ENCODE assay signal across 15 mouse cellular contexts in the genomic region with DNA sequence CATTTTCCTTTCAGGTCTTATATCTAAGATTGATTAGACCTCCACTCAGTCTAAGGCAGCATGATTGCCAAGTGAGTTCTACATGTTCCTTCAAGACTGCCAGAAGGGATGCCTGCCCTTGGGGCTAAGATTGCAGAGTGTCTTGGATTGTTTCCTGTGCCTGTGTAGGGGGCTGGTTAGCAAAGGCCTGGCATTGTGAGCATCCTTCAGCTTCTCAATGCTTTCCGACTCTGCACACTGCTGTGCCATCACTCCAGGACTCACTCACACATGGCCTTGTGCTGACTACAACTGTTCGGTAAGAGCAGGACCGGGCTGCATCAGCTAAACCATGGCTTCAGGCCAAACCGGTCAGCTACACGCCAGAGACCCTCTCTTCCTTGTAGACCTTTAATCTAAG.
DNase-seq lines count a peak whose midpoint lies in the region; ATAC-seq and TF ChIP-seq lines count a peak whose summit lies in the region.
"Had no signal": no experiment of that assay in that cellular context is flagged by ENCODE, and none has a peak within 500 bp of the region (broad histone marks: within the 10 kb centered on the region; RNA-seq: fewer than 3 reads in every experiment).

No protein-coding gene starts in this region.

- H3K9ac ChIP-seq in forebrain, embryonic 13.5 days = no peak overlapping the region
- no peak overlapping the region for H3K9ac ChIP-seq in forebrain, embryonic 16.5 days (replicated peaks; ENCODE audit: low read depth, low read length)
- no peak overlapping the region for H3K9ac ChIP-seq in hindbrain, postnatal 0 days (replicated peaks; ENCODE audit: low read length)
- H3K9ac ChIP-seq in hindbrain, embryonic 11.5 days (ENCODE audit: low read depth, low read length) = no peak overlapping the region
- 0 out of 2 replicates have a peak overlapping the region, but pooled peaks have one; percentile 11 for H3K9ac ChIP-seq in heart, embryonic 16.5 days (ENCODE audit: low read length)
- H3K9ac ChIP-seq: liver, embryonic 15.5 days had no signal

- H3K27ac ChIP-seq in forebrain, embryonic 13.5 days = peak overlapping the region; percentile 21
- no peak overlapping the region; the same call in 1 of the 2 replicates for H3K27ac ChIP-seq in forebrain, embryonic 16.5 days (ENCODE audit: low read length)
- H3K27ac ChIP-seq in hindbrain, postnatal 0 days = peak overlapping the region; percentile 29; the same call in 1 of the 2 replicates
- H3K27ac ChIP-seq in hindbrain, embryonic 11.5 days (ENCODE audit: low read depth, low read length) = no peak overlapping the region
- peak overlapping the region; percentile 97 for H3K27ac ChIP-seq in heart, embryonic 16.5 days (ENCODE audit: low read length)
- H3K27ac ChIP-seq: liver, embryonic 15.5 days; macrophage had no signal

- no peak for DNase-seq in hindbrain, postnatal 0 days (ENCODE audit: low spot score)
- DNase-seq in hindbrain, embryonic 11.5 days (ENCODE audit: low spot score) = no peak
- peak; percentile 63 for DNase-seq in adrenal gland, postnatal 14 days
- no peak for DNase-seq in layer of hippocampus, adult 8-10 months (ENCODE audit: low spot score in 2 of 2)
- DNase-seq in kidney, postnatal 4 days = no peak
- DNase-seq: cerebellum, postnatal 14 days; gastrocnemius, postnatal 14 days; kidney, adult 2 months; left cerebral cortex, postnatal 4 days; midbrain, embryonic 14.5 days had no signal

- ATAC-seq in forebrain, embryonic 13.5 days = no peak
- no peak for ATAC-seq in forebrain, embryonic 16.5 days
- no peak for ATAC-seq in hindbrain, postnatal 0 days
- no peak for ATAC-seq in hindbrain, embryonic 11.5 days (ENCODE audit: low FRiP score)
- no peak for ATAC-seq in heart, embryonic 16.5 days (replicated peaks; ENCODE audit: extremely low read depth, insufficient read depth, low FRiP score)

- TF ChIP-seq CTCF in hindbrain, postnatal 0 days (IDR thresholded peaks at IDR 0.05; ENCODE audit: low read depth) = no peak

- H3K4me2 ChIP-seq in forebrain, embryonic 13.5 days = no peak overlapping the region
- H3K4me2 ChIP-seq in forebrain, embryonic 16.5 days (ENCODE audit: low read length) = no peak overlapping the region
- no peak overlapping the region for H3K4me2 ChIP-seq in hindbrain, postnatal 0 days (ENCODE audit: low read depth, low read length)
- no peak overlapping the region for H3K4me2 ChIP-seq in hindbrain, embryonic 11.5 days (replicated peaks; ENCODE audit: low read depth, low read length)
- no peak overlapping the region for H3K4me2 ChIP-seq in heart, embryonic 16.5 days (ENCODE audit: low read depth, low read length)
- H3K4me2 ChIP-seq: liver, embryonic 15.5 days had no signal

- peaks cover 12% of the 10 kb centered on the region for H3K36me3 ChIP-seq in forebrain, embryonic 13.5 days (ENCODE audit: poor library complexity, severe bottlenecking)
- no peaks in the 10 kb centered on the region for H3K36me3 ChIP-seq in forebrain, embryonic 16.5 days (ENCODE audit: control insufficient read depth, insufficient read depth)
- no peaks in the 10 kb centered on the region for H3K36me3 ChIP-seq in hindbrain, postnatal 0 days (ENCODE audit: insufficient read depth, low read length)
- H3K36me3 ChIP-seq in hindbrain, embryonic 11.5 days (ENCODE audit: control insufficient read depth, insufficient read depth, low read length) = no peaks in the 10 kb centered on the region; the same call in 1 of the 2 replicates
- peaks cover 4% of the 10 kb centered on the region; the same call in 1 of the 2 replicates for H3K36me3 ChIP-seq in heart, embryonic 16.5 days (ENCODE audit: control insufficient read depth, insufficient read depth)
- H3K36me3 ChIP-seq: liver, embryonic 15.5 days had no signal

- H3K4me3 ChIP-seq in forebrain, embryonic 13.5 days = no peak overlapping the region
- H3K4me3 ChIP-seq in forebrain, embryonic 16.5 days (replicated peaks; ENCODE audit: low read length) = no peak overlapping the region
- H3K4me3 ChIP-seq in hindbrain, postnatal 0 days (ENCODE audit: low read length) = no peak overlapping the region
- H3K4me3 ChIP-seq in hindbrain, embryonic 11.5 days (ENCODE audit: low read depth, low read length) = no peak overlapping the region
- H3K4me3 ChIP-seq in heart, embryonic 16.5 days (ENCODE audit: low read length) = no peak overlapping the region
- H3K4me3 ChIP-seq: liver, embryonic 15.5 days had no signal

- 87% methylated on average over 5 of the region's 5 CpGs for WGBS in forebrain, embryonic 13.5 days
- 71% methylated on average over 5 of the region's 5 CpGs for WGBS in forebrain, embryonic 16.5 days
- 43% methylated on average over 5 of the region's 5 CpGs for WGBS in hindbrain, postnatal 0 days
- 91% methylated on average over 5 of the region's 5 CpGs for WGBS in hindbrain, embryonic 11.5 days
- WGBS in heart, embryonic 16.5 days = 45% methylated on average over 5 of the region's 5 CpGs

- H3K27me3 ChIP-seq in forebrain, embryonic 13.5 days = no peaks in the 10 kb centered on the region
- H3K27me3 ChIP-seq in forebrain, embryonic 16.5 days (replicated peaks; ENCODE audit: control insufficient read depth, insufficient read depth, low read length) = no peaks in the 10 kb centered on the region
- H3K27me3 ChIP-seq in hindbrain, postnatal 0 days (ENCODE audit: insufficient read depth, low read length) = no peaks in the 10 kb centered on the region
- H3K27me3 ChIP-seq in hindbrain, embryonic 11.5 days (ENCODE audit: control insufficient read depth, insufficient read depth, low read length) = no peaks in the 10 kb centered on the region
- no peaks in the 10 kb centered on the region for H3K27me3 ChIP-seq in heart, embryonic 16.5 days (ENCODE audit: control insufficient read depth, insufficient read depth, low read length)
- H3K27me3 ChIP-seq: liver, embryonic 15.5 days had no signal

- peaks cover 67% of the 10 kb centered on the region for H3K4me1 ChIP-seq in forebrain, embryonic 13.5 days
- peaks cover 30% of the 10 kb centered on the region for H3K4me1 ChIP-seq in forebrain, embryonic 16.5 days (replicated peaks; ENCODE audit: control insufficient read depth, insufficient read depth, low read length)
- peaks cover 14% of the 10 kb centered on the region; the same call in 1 of the 2 replicates for H3K4me1 ChIP-seq in hindbrain, postnatal 0 days (ENCODE audit: insufficient read depth, low read length)
- peaks cover 11% of the 10 kb centered on the region for H3K4me1 ChIP-seq in hindbrain, embryonic 11.5 days (replicated peaks; ENCODE audit: control insufficient read depth, insufficient read depth, low read length)
- peaks cover 42% of the 10 kb centered on the region for H3K4me1 ChIP-seq in heart, embryonic 16.5 days (ENCODE audit: control insufficient read depth, insufficient read depth, low read length)

- no peaks in the 10 kb centered on the region for H3K9me3 ChIP-seq in forebrain, embryonic 13.5 days (replicated peaks)
- no peaks in the 10 kb centered on the region for H3K9me3 ChIP-seq in forebrain, embryonic 16.5 days (ENCODE audit: control insufficient read depth, low read length)
- H3K9me3 ChIP-seq in hindbrain, postnatal 0 days (ENCODE audit: low read length) = no peaks in the 10 kb centered on the region
- H3K9me3 ChIP-seq in hindbrain, embryonic 11.5 days (ENCODE audit: control insufficient read depth, low read length) = no peaks in the 10 kb centered on the region
- no peaks in the 10 kb centered on the region for H3K9me3 ChIP-seq in heart, embryonic 16.5 days (replicated peaks; ENCODE audit: control insufficient read depth, low read length)
- H3K9me3 ChIP-seq: liver, embryonic 15.5 days had no signal

Comparison
In these comparisons a context has a peak if more than half of its experiments do, and no peak if none do; other contexts are left out.
1. H3K27ac ChIP-seq: peak in forebrain, embryonic 13.5 days (single experiment), hindbrain, postnatal 0 days (single experiment) and heart, embryonic 16.5 days (single experiment); none in forebrain, embryonic 16.5 days (single experiment) and hindbrain, embryonic 11.5 days (single experiment).